Mouse (Mus musculus) spleen, postnatal 10 days (tissue): ENCODE results near the gene Maco1.
"Not testable (repeated sequence)": the region's sequence is repeated elsewhere in the genome, so short reads cannot be mapped to it uniquely, and the experiment has no call there.

Experiments used
- DNase-seq, 2 experiments: peaks; one replicate each; pipeline ENCODE4 v3.0.0; 2021 to 2022; ENCODE audit warnings: low spot score in 2 of 2

The Maco1 gene

GRCm38 (mm10) chr4:134858494-134858893, 5.3 kb upstream of the Maco1 start:
- DNase-seq, result peak in 1 of 2 experiments; percentile 9

- no peak for DNase-seq
Observed at GRCm38 (mm10) chr4:134856501-134856900, 3.4 kb upstream of the Maco1 start.

GRCm38 (mm10) chr4:134856056-134856455, 2.9 kb upstream of the Maco1 start:
- DNase-seq, result no peak

GRCm38 (mm10) chr4:134855371-134855770, 2.2 kb upstream of the Maco1 start:
- DNase-seq, result no peak

GRCm38 (mm10) chr4:134853637-134854485, 716 bp upstream of the Maco1 start:
- peak; percentile 94 to 96 for DNase-seq

GRCm38 (mm10) chr4:134852438-134853255, 498 bp downstream of the Maco1 start:
- peak; percentile 58 to 76 for DNase-seq

GRCm38 (mm10) chr4:134851876-134852275, 1.3 kb downstream of the Maco1 start:
- no peak for DNase-seq

GRCm38 (mm10) chr4:134851236-134851635, 1.9 kb downstream of the Maco1 start:
- DNase-seq, result no peak

- no peak for DNase-seq
Observed at GRCm38 (mm10) chr4:134850551-134850950, 2.6 kb downstream of the Maco1 start.

GRCm38 (mm10) chr4:134847587-134847986, 5.6 kb downstream of the Maco1 start:
- no peak for DNase-seq

GRCm38 (mm10) chr4:134843566-134843965, 9.6 kb downstream of the Maco1 start:
- no peak for DNase-seq

- DNase-seq, result no peak
Observed at GRCm38 (mm10) chr4:134840231-134840630, 12.9 kb downstream of the Maco1 start.

GRCm38 (mm10) chr4:134838706-134839105, 14.4 kb downstream of the Maco1 start:
- not testable (repeated sequence) for DNase-seq

GRCm38 (mm10) chr4:134838221-134838620, 14.9 kb downstream of the Maco1 start:
- DNase-seq, result no peak

- DNase-seq, result no peak
Observed at GRCm38 (mm10) chr4:134835486-134835885, 17.7 kb downstream of the Maco1 start.

- DNase-seq, result no peak
Observed at GRCm38 (mm10) chr4:134831934-134832333, 21.2 kb downstream of the Maco1 start.

GRCm38 (mm10) chr4:134827806-134828205, 25.3 kb downstream of the Maco1 start:
- DNase-seq, result no peak

- DNase-seq, result no peak
Observed at GRCm38 (mm10) chr4:134826348-134826747, 26.8 kb downstream of the Maco1 start.

GRCm38 (mm10) chr4:134825864-134826263, 27.3 kb downstream of the Maco1 start:
- DNase-seq, result not testable (repeated sequence)

- no peak for DNase-seq
Observed at GRCm38 (mm10) chr4:134823560-134823959, 29.6 kb downstream of the Maco1 start.

- no peak for DNase-seq
Observed at GRCm38 (mm10) chr4:134821061-134821460, 32.1 kb downstream of the Maco1 start.

- no peak for DNase-seq
Observed at GRCm38 (mm10) chr4:134817706-134818105, 35.4 kb downstream of the Maco1 start.

- no peak for DNase-seq
Observed at GRCm38 (mm10) chr4:134814229-134814571, 38.9 kb downstream of the Maco1 start.
